Mouse (Mus musculus) G1E (cell line): ENCODE results near the gene Chd8.

Source experiments
- CTCF ChIP-seq: IDR thresholded peaks from 2 replicates; pipeline ENCODE4 v1.5.1; 2012; ENCODE audit warnings: low read depth, low read length, inconsistent platforms, mixed read lengths
- GATA2 ChIP-seq: IDR thresholded peaks from 2 replicates; pipeline ENCODE4 v1.6.1; 2012; ENCODE audit warnings: low read depth, low read length, inconsistent platforms, borderline replicate concordance

- TF ChIP-seq CTCF (no peak), GATA2 (no peak)
These were observed 12.9 kb downstream of the Chd8 start for GRCm38 (mm10) chr14:52244690-52245042.
